ENCODE assay signal across 30 mouse cellular contexts in genomic region chr17:36128968-36129817, GRCm38 (mm10). TPM values are rescaled to one million over a fixed set of nuclear protein-coding genes. Genes with fewer than 3 reads are reported as not detected.
DNase-seq lines count a peak whose midpoint lies in the region; ATAC-seq and TF ChIP-seq lines count a peak whose summit lies in the region.
"Not testable (repeated sequence)": the region's sequence is repeated elsewhere in the genome, so short reads cannot be mapped to it uniquely, and the experiment has no call there.
"Had no signal": no experiment of that assay in that cellular context is flagged by ENCODE, and none has a peak within 500 bp of the region (broad histone marks: within the 10 kb centered on the region; RNA-seq: fewer than 3 reads in every experiment).

TSS of gene Gm7030 (minus strand) at chr17:36129425.

- not testable (repeated sequence) for H3K27me3 ChIP-seq in ES-Bruce4 (ENCODE audit: control insufficient read depth, insufficient read depth, low read length, poor library complexity, severe bottlenecking); intestine, embryonic 16.5 days (replicated peaks; ENCODE audit: control insufficient read depth, insufficient read depth, low read length); lung, postnatal 0 days (replicated peaks; ENCODE audit: insufficient read depth, low read length); small intestine, adult 2 months (ENCODE audit: control insufficient read depth, insufficient read depth, low read length)

- peak; percentile 99 for ATAC-seq in intestine, embryonic 16.5 days
- ATAC-seq in lung, postnatal 0 days, result peak; percentile 72

- H3K27ac ChIP-seq in ES-Bruce4 (ENCODE audit: insufficient read depth, low read length); gastrocnemius, adult 2 months; lung, postnatal 0 days (ENCODE audit: low read length): not testable (repeated sequence)
- H3K27ac ChIP-seq in intestine, embryonic 16.5 days (ENCODE audit: low read length), result peak within 1 kb of the TSS; percentile 54
- peak within 1 kb of the TSS; percentile 85 for H3K27ac ChIP-seq in small intestine, adult 2 months (ENCODE audit: insufficient read depth, low read depth, low read length)

- H3K9ac ChIP-seq in ES-Bruce4 (ENCODE audit: low read depth, poor library complexity, severe bottlenecking), result peak within 1 kb of the TSS; percentile 18
- H3K9ac ChIP-seq in intestine, embryonic 16.5 days (ENCODE audit: low read depth, low read length), result peak within 1 kb of the TSS; percentile 48; the same call in 1 of the 2 replicates
- H3K9ac ChIP-seq in lung, postnatal 0 days (replicated peaks; ENCODE audit: low read depth), result not testable (repeated sequence)

- not testable (repeated sequence) for TF ChIP-seq POLR2A in ES-Bruce4 (IDR thresholded peaks at IDR 0.05; ENCODE audit: insufficient read depth, low read length); small intestine, adult 2 months (IDR thresholded peaks at IDR 0.05; ENCODE audit: low read depth, low read length)

- not testable (repeated sequence) for H3K9me3 ChIP-seq in ES-Bruce4 (replicated peaks; ENCODE audit: control insufficient read depth, insufficient read depth, low read length, poor library complexity, severe bottlenecking); intestine, embryonic 16.5 days (ENCODE audit: control insufficient read depth, low read length); lung, postnatal 0 days (ENCODE audit: low read length)

- peak within 1 kb of the TSS; percentile 42 for H3K4me2 ChIP-seq in intestine, embryonic 16.5 days (ENCODE audit: low read depth, low read length)
- H3K4me2 ChIP-seq in lung, postnatal 0 days (replicated peaks; ENCODE audit: low read depth, low read length), result peak within 1 kb of the TSS; percentile 39

- WGBS in intestine, embryonic 16.5 days, result 24% methylated on average over 25 of the region's 28 CpGs
- 15% methylated on average over 24 of the region's 28 CpGs for WGBS in lung, postnatal 0 days
- 23% methylated on average over 27 of the region's 28 CpGs for WGBS in small intestine, adult 2 months

- intact Hi-C loops in gastrocnemius, adult 2 months (cut with DNase I), result not testable (repeated sequence)

- not testable (repeated sequence) for H3K4me1 ChIP-seq in ES-Bruce4 (ENCODE audit: control insufficient read depth, insufficient read depth, low read length); intestine, embryonic 16.5 days (ENCODE audit: control insufficient read depth, insufficient read depth, low read length); lung, postnatal 0 days (ENCODE audit: insufficient read depth, low read depth, low read length); small intestine, adult 2 months (ENCODE audit: control insufficient read depth, insufficient read depth, insufficient read length, low read length)

- H3K36me3 ChIP-seq in ES-Bruce4 (ENCODE audit: control insufficient read depth, insufficient read depth, low read length, poor library complexity, severe bottlenecking); intestine, embryonic 16.5 days (ENCODE audit: control insufficient read depth, insufficient read depth, low read length); lung, postnatal 0 days (ENCODE audit: insufficient read depth, low read length); small intestine, adult 2 months (ENCODE audit: control insufficient read depth, insufficient read depth, low read length): not testable (repeated sequence)

- not testable (repeated sequence) for TF ChIP-seq EP300 in ES-Bruce4 (IDR thresholded peaks at IDR 0.05; ENCODE audit: insufficient read depth, low read depth, low read length); lung, postnatal 0 days (IDR thresholded peaks at IDR 0.05)

- TF ChIP-seq CTCF in ES-Bruce4 (IDR thresholded peaks at IDR 0.05; ENCODE audit: low read depth, low read length); gastrocnemius, adult 2 months (IDR thresholded peaks at IDR 0.05); lung, postnatal 0 days (IDR thresholded peaks at IDR 0.05); small intestine, adult 2 months (IDR thresholded peaks at IDR 0.05; ENCODE audit: extremely low read depth, insufficient read length, insufficient replicate concordance, low read depth, low read length): not testable (repeated sequence)

- H3K4me3 ChIP-seq in ES-Bruce4 (ENCODE audit: low read depth, low read length), result peak within 1 kb of the TSS; percentile 40
- peak within 1 kb of the TSS; percentile 48 for H3K4me3 ChIP-seq in gastrocnemius, adult 2 months
- H3K4me3 ChIP-seq in intestine, embryonic 16.5 days (ENCODE audit: low read length), result peak within 1 kb of the TSS; percentile 35
- not testable (repeated sequence) for H3K4me3 ChIP-seq in lung, postnatal 0 days (ENCODE audit: low read depth, low read length)
- H3K4me3 ChIP-seq in small intestine, adult 2 months (ENCODE audit: low read depth, low read length), result peak within 1 kb of the TSS; percentile 87

- DNase-seq in gastrocnemius, adult 2 months, result peak; percentile 30
- DNase-seq in kidney, adult 8-10 months, result peak; percentile 58 to 66
- DNase-seq in kidney, postnatal 36 days, result peak; percentile 35 to 56
- peak; percentile 39 for DNase-seq in lung, postnatal 0 days (ENCODE audit: low spot score)
- DNase-seq in thymus, postnatal 14 days, result peak; percentile 49

RNA-seq across cellular contexts. Expression of gene Gm7030, which starts in this region (rescaled TPM):
- 0.81 and 1.4 TPM in 2 replicates for polyA plus RNA-seq in ES-Bruce4 (2011; ENCODE audit: insufficient read depth, insufficient read length, low read depth, missing spikeins)
- not detected for total RNA-seq in gastrocnemius, adult 2 months (2021)
- 1.4 and 2.1 TPM in 2 replicates for polyA plus RNA-seq in intestine, embryonic 16.5 days (2015; fragmentation: Nextera tagmentation; extraction: Ambion mirVana)
- polyA plus RNA-seq in lung, postnatal 0 days (2015; fragmentation: Nextera tagmentation; extraction: Ambion mirVana), result not detected in 2 replicates
- polyA plus RNA-seq in small intestine, adult 2 months (2012; rRNA removed), result 12.5 and 88.2 TPM in 2 replicates
- total RNA-seq: adrenal gland, postnatal 10 days; ES-E14; gastrocnemius, postnatal 36 days; heart, adult 2 months; heart, postnatal 4 days; layer of hippocampus, adult 18-20 months; layer of hippocampus, postnatal 10 days; left cerebral cortex, adult 18-20 months; left cerebral cortex, postnatal 14 days; midbrain, postnatal 0 days had no signal
- polyA plus RNA-seq: embryonic facial prominence, embryonic 11.5 days; forebrain, embryonic 14.5 days; heart, adult 2 months; heart, embryonic 12.5 days; heart, postnatal 0 days; hindbrain, embryonic 13.5 days; kidney, embryonic 16.5 days; limb, embryonic 11.5 days; liver, embryonic 14.5 days; midbrain, embryonic 12.5 days; midbrain, postnatal 0 days; myocyte; neural tube, embryonic 12.5 days; spleen, adult 2 months had no signal

Comparison
In these comparisons a context has a peak if more than half of its experiments do, and no peak if none do; other contexts are left out.
1. Peak in DNase-seq and H3K4me3 ChIP-seq in gastrocnemius, adult 2 months; RNA of the gene not detected or under 1 TPM.
2. Peak in DNase-seq, ATAC-seq and H3K4me2 ChIP-seq in lung, postnatal 0 days; RNA of the gene not detected or under 1 TPM.